Mouse (Mus musculus): Measurements from ENCODE around the gene Rab3il1. TPM values are rescaled to one million over a fixed set of nuclear protein-coding genes. Genes with fewer than 3 reads are reported as not detected.

The Rab3il1 gene
- polyA plus RNA-seq, 1 experiment from 2014 or later = 35.7 TPM

GRCm38 (mm10) chr19:9980258-9980657 lies 21.2 kb upstream of the Rab3il1 start, which contains the start of gene Fth1:
TSS of gene Fth1 (plus strand) at chr19:9980598.
- Histone ChIP-seq H3K4me2 (replicated peaks; ENCODE audit: low read depth, low read length) (no peak within 1 kb of the TSS), H3K36me3 (ENCODE audit: control insufficient read depth, insufficient read depth, low read length) (peaks cover 3% of the 10 kb centered on the region; the same call in 1 of the 2 replicates)
- ATAC-seq (ENCODE audit: low FRiP score) = no peak

GRCm38 (mm10) chr19:9981621-9982020 lies 19.8 kb upstream of the Rab3il1 start:
- Histone ChIP-seq H3K27me3 (ENCODE audit: control insufficient read depth, insufficient read depth, low read length) (no peaks in the 10 kb centered on the region), H3K4me1 (replicated peaks; ENCODE audit: control insufficient read depth, insufficient read depth, low read length) (0 out of 2 replicates have a peak, but pooled peaks cover 2% of the 10 kb centered on the region), H3K27ac (ENCODE audit: low read depth, low read length) (peak overlapping the region; percentile 80; the same call in 1 of the 2 replicates), H3K9me3 (ENCODE audit: control insufficient read depth, low read length) (no peaks in the 10 kb centered on the region), H3K36me3 (ENCODE audit: control insufficient read depth, insufficient read depth, low read length) (peaks cover 6% of the 10 kb centered on the region; the same call in 1 of the 2 replicates), H3K4me3 (ENCODE audit: low read depth, low read length) (peak overlapping the region; percentile 87; the same call in 1 of the 2 replicates), H3K9ac (ENCODE audit: low read depth, low read length) (peak overlapping the region; percentile 63), H3K4me2 (replicated peaks; ENCODE audit: low read depth, low read length) (peak overlapping the region; percentile 70)
- ATAC-seq (ENCODE audit: low FRiP score) (no peak), DNase-seq (ENCODE audit: low spot score) (peak; percentile 30)
- WGBS = 70% methylated on average over 4 of the region's 4 CpGs

More at GRCm38 (mm10) chr19:9980258-9980657, 21.2 kb upstream of the Rab3il1 start, which contains the start of gene Fth1:
- Histone ChIP-seq H3K9ac (ENCODE audit: low read depth, low read length) (no peak within 1 kb of the TSS; the same call in 1 of the 2 replicates), H3K9me3 (ENCODE audit: control insufficient read depth, low read length) (no peaks in the 10 kb centered on the region), H3K4me1 (replicated peaks; ENCODE audit: control insufficient read depth, insufficient read depth, low read length) (0 out of 2 replicates have a peak, but pooled peaks cover 2% of the 10 kb centered on the region), H3K27ac (ENCODE audit: low read depth, low read length) (no peak within 1 kb of the TSS), H3K27me3 (ENCODE audit: control insufficient read depth, insufficient read depth, low read length) (no peaks in the 10 kb centered on the region), H3K4me3 (ENCODE audit: low read depth, low read length) (no peak within 1 kb of the TSS)
- 89% methylated on average over 4 of the region's 4 CpGs for WGBS
- DNase-seq (ENCODE audit: low spot score) = no peak

GRCm38 (mm10) chr19:9982151-9982851 lies 19.2 kb upstream of the Rab3il1 start:
- Histone ChIP-seq H3K27ac (ENCODE audit: low read depth, low read length) (peak overlapping the region; percentile 84), H3K4me1 (replicated peaks; ENCODE audit: control insufficient read depth, insufficient read depth, low read length) (0 out of 2 replicates have a peak, but pooled peaks cover 2% of the 10 kb centered on the region), H3K9ac (ENCODE audit: low read depth, low read length) (peak overlapping the region; percentile 87), H3K27me3 (ENCODE audit: control insufficient read depth, insufficient read depth, low read length) (no peaks in the 10 kb centered on the region), H3K9me3 (ENCODE audit: control insufficient read depth, low read length) (no peaks in the 10 kb centered on the region), H3K4me3 (ENCODE audit: low read depth, low read length) (peak overlapping the region; percentile 87), H3K36me3 (ENCODE audit: control insufficient read depth, insufficient read depth, low read length) (peaks cover 6% of the 10 kb centered on the region; the same call in 1 of the 2 replicates), H3K4me2 (replicated peaks; ENCODE audit: low read depth, low read length) (peak overlapping the region; percentile 70)
- peak; percentile 99 for ATAC-seq (ENCODE audit: low FRiP score)
- peak; percentile 99 for DNase-seq (ENCODE audit: low spot score)
- WGBS = under 1% methylated on average over 58 of the region's 59 CpGs

GRCm38 (mm10) chr19:9982852-9983542 lies 18.5 kb upstream of the Rab3il1 start:
- peak overlapping the region; percentile 70 for H3K4me2 ChIP-seq (replicated peaks; ENCODE audit: low read depth, low read length)
- 0 out of 2 replicates have a peak, but pooled peaks cover 2% of the 10 kb centered on the region for H3K4me1 ChIP-seq (replicated peaks; ENCODE audit: control insufficient read depth, insufficient read depth, low read length)
- no peak for DNase-seq (ENCODE audit: low spot score)
- peak; percentile 81 for ATAC-seq (ENCODE audit: low FRiP score)
- WGBS = 1% methylated on average over 28 of the region's 31 CpGs
- H3K27me3 ChIP-seq (ENCODE audit: control insufficient read depth, insufficient read depth, low read length) = no peaks in the 10 kb centered on the region
- H3K27ac ChIP-seq (ENCODE audit: low read depth, low read length) = peak overlapping the region; percentile 84
- H3K4me3 ChIP-seq (ENCODE audit: low read depth, low read length) = peak overlapping the region; percentile 87
- H3K9ac ChIP-seq (ENCODE audit: low read depth, low read length) = peak overlapping the region; percentile 87
- peaks cover 6% of the 10 kb centered on the region; the same call in 1 of the 2 replicates for H3K36me3 ChIP-seq (ENCODE audit: control insufficient read depth, insufficient read depth, low read length)
- no peaks in the 10 kb centered on the region for H3K9me3 ChIP-seq (ENCODE audit: control insufficient read depth, low read length)

- H3K4me2 ChIP-seq (replicated peaks; ENCODE audit: low read depth, low read length) = peak overlapping the region; percentile 70
- no peaks in the 10 kb centered on the region for H3K27me3 ChIP-seq (ENCODE audit: control insufficient read depth, insufficient read depth, low read length)
- peaks cover 6% of the 10 kb centered on the region; the same call in 1 of the 2 replicates for H3K36me3 ChIP-seq (ENCODE audit: control insufficient read depth, insufficient read depth, low read length)
- no peak overlapping the region for H3K27ac ChIP-seq (ENCODE audit: low read depth, low read length)
- no peaks in the 10 kb centered on the region for H3K9me3 ChIP-seq (ENCODE audit: control insufficient read depth, low read length)
- no peak overlapping the region for H3K9ac ChIP-seq (ENCODE audit: low read depth, low read length)
- ATAC-seq (ENCODE audit: low FRiP score) (no peak), DNase-seq (ENCODE audit: low spot score) (no peak)
- H3K4me1 ChIP-seq (replicated peaks; ENCODE audit: control insufficient read depth, insufficient read depth, low read length) = 0 out of 2 replicates have a peak, but pooled peaks cover 2% of the 10 kb centered on the region
- H3K4me3 ChIP-seq (ENCODE audit: low read depth, low read length) = peak overlapping the region; percentile 87; the same call in 1 of the 2 replicates
- WGBS = 94% methylated on average over 20 of the region's 20 CpGs
These were observed 17.1 kb upstream of the Rab3il1 start for GRCm38 (mm10) chr19:9984111-9985055.

GRCm38 (mm10) chr19:9985190-9985899 lies 16.1 kb upstream of the Rab3il1 start:
- Histone ChIP-seq H3K4me1 (replicated peaks; ENCODE audit: control insufficient read depth, insufficient read depth, low read length) (0 out of 2 replicates have a peak, but pooled peaks cover 2% of the 10 kb centered on the region), H3K9me3 (ENCODE audit: control insufficient read depth, low read length) (no peaks in the 10 kb centered on the region), H3K4me2 (replicated peaks; ENCODE audit: low read depth, low read length) (no peak overlapping the region), H3K9ac (ENCODE audit: low read depth, low read length) (no peak overlapping the region), H3K27me3 (ENCODE audit: control insufficient read depth, insufficient read depth, low read length) (no peaks in the 10 kb centered on the region), H3K27ac (ENCODE audit: low read depth, low read length) (no peak overlapping the region), H3K36me3 (ENCODE audit: control insufficient read depth, insufficient read depth, low read length) (peaks cover 6% of the 10 kb centered on the region; the same call in 1 of the 2 replicates), H3K4me3 (ENCODE audit: low read depth, low read length) (no peak overlapping the region)
- DNase-seq (ENCODE audit: low spot score) (no peak), ATAC-seq (ENCODE audit: low FRiP score) (no peak)
- WGBS = 91% methylated on average over 6 of the region's 6 CpGs

- Histone ChIP-seq H3K36me3 (ENCODE audit: control insufficient read depth, insufficient read depth, low read length) (peaks cover 6% of the 10 kb centered on the region; the same call in 1 of the 2 replicates), H3K27ac (ENCODE audit: low read depth, low read length) (no peak overlapping the region), H3K4me2 (replicated peaks; ENCODE audit: low read depth, low read length) (no peak overlapping the region), H3K27me3 (ENCODE audit: control insufficient read depth, insufficient read depth, low read length) (no peaks in the 10 kb centered on the region), H3K4me3 (ENCODE audit: low read depth, low read length) (no peak overlapping the region), H3K9me3 (ENCODE audit: control insufficient read depth, low read length) (no peaks in the 10 kb centered on the region), H3K4me1 (replicated peaks; ENCODE audit: control insufficient read depth, insufficient read depth, low read length) (0 out of 2 replicates have a peak, but pooled peaks cover 2% of the 10 kb centered on the region), H3K9ac (ENCODE audit: low read depth, low read length) (no peak overlapping the region)
- 98% methylated on average over 2 of the region's 2 CpGs for WGBS
- ATAC-seq (ENCODE audit: low FRiP score) = no peak
- DNase-seq (ENCODE audit: low spot score) = no peak
These were observed 15.5 kb upstream of the Rab3il1 start for GRCm38 (mm10) chr19:9985900-9986421.

Data from hindbrain, embryonic 11.5 days (tissue).